18 mouse cellular contexts compared by ENCODE assay signal in genomic region chr4:31143166-31143565, GRCm38 (mm10).
A peak's percentile ranks its signal among the peaks of the same experiment; 100 is the strongest.
DNase-seq lines count a peak whose midpoint lies in the region; TF ChIP-seq lines count a peak whose summit lies in the region.
"Had no signal": no experiment of that assay in that cellular context is flagged by ENCODE, and none has a peak within 500 bp of the region (broad histone marks: within the 10 kb centered on the region; RNA-seq: fewer than 3 reads in every experiment).

No protein-coding gene starts in this region.

- no peak overlapping the region for H3K4me3 ChIP-seq in gastrocnemius, adult 2 months
- no peak overlapping the region for H3K4me3 ChIP-seq in heart, embryonic 10.5 days
- H3K4me3 ChIP-seq: embryonic facial prominence, embryonic 12.5 days; embryonic facial prominence, embryonic 15.5 days; heart, adult 2 months; hindbrain, embryonic 12.5 days; hindbrain, embryonic 15.5 days had no signal

- peak; percentile 22 for DNase-seq in gastrocnemius, adult 2 months
- no peak for DNase-seq in gastrocnemius, adult 8-10 months (ENCODE audit: low spot score in 2 of 2)
- peak; percentile 41 for DNase-seq in 3T3-L1 (ENCODE audit: low read depth, low spot score)
- DNase-seq in Muller cell, postnatal 12 days (ENCODE audit: inconsistent ontology term), result peak; percentile 29
- peak; percentile 2 for DNase-seq in skeletal muscle tissue, adult 2 months (ENCODE audit: low read depth, low spot score)
- DNase-seq in heart, embryonic 10.5 days (ENCODE audit: low spot score), result no peak
- DNase-seq: adrenal gland, postnatal 10 days; adrenal gland, postnatal 36 days; cerebellum, adult 18-20 months; cerebellum, postnatal 25 days; forebrain, postnatal 0 days; gastrocnemius, postnatal 36 days; heart, adult 2 months; kidney, adult 2 months had no signal

- TF ChIP-seq CTCF in gastrocnemius, adult 2 months (IDR thresholded peaks at IDR 0.05), result no peak

- H3K36me3 ChIP-seq in heart, embryonic 10.5 days, result no peaks in the 10 kb centered on the region
- H3K36me3 ChIP-seq: embryonic facial prominence, embryonic 12.5 days; embryonic facial prominence, embryonic 15.5 days; hindbrain, embryonic 12.5 days; hindbrain, embryonic 15.5 days had no signal

- H3K4me1 ChIP-seq in heart, embryonic 10.5 days, result no peaks in the 10 kb centered on the region
- H3K4me1 ChIP-seq: embryonic facial prominence, embryonic 12.5 days; embryonic facial prominence, embryonic 15.5 days; hindbrain, embryonic 12.5 days; hindbrain, embryonic 15.5 days had no signal

- 76% methylated on average over 1 of the region's 1 CpGs for WGBS in heart, embryonic 10.5 days

- no peak overlapping the region for H3K27ac ChIP-seq in gastrocnemius, adult 2 months
- no peak overlapping the region for H3K27ac ChIP-seq in heart, embryonic 10.5 days
- H3K27ac ChIP-seq: embryonic facial prominence, embryonic 12.5 days; embryonic facial prominence, embryonic 15.5 days; heart, adult 2 months; hindbrain, embryonic 12.5 days; hindbrain, embryonic 15.5 days had no signal

- no peaks in the 10 kb centered on the region for H3K9me3 ChIP-seq in heart, embryonic 10.5 days
- H3K9me3 ChIP-seq: embryonic facial prominence, embryonic 12.5 days; embryonic facial prominence, embryonic 15.5 days; hindbrain, embryonic 12.5 days; hindbrain, embryonic 15.5 days had no signal

- intact Hi-C loops in gastrocnemius, adult 2 months (cut with DNase I), result no loop called here

- H3K27me3 ChIP-seq in heart, embryonic 10.5 days (ENCODE audit: insufficient read depth, poor library complexity, severe bottlenecking), result no peaks in the 10 kb centered on the region
- H3K27me3 ChIP-seq: embryonic facial prominence, embryonic 12.5 days; embryonic facial prominence, embryonic 15.5 days; hindbrain, embryonic 12.5 days; hindbrain, embryonic 15.5 days had no signal

Comparison
In these comparisons a context has a peak if more than half of its experiments do, and no peak if none do; other contexts are left out.
1. DNase-seq: peak in gastrocnemius, adult 2 months (single experiment), 3T3-L1 (single experiment), Muller cell, postnatal 12 days (single experiment) and skeletal muscle tissue, adult 2 months (single experiment); none in gastrocnemius, adult 8-10 months (0 of 2) and heart, embryonic 10.5 days (single experiment).